Mouse (Mus musculus) c-Kit-positive CD71-positive TER-119-positive erythroid progenitor cells, embryonic 14.5 days (primary cell): ENCODE results near the gene Srl.

ENCODE experiments used
- DNase-seq: peaks from one replicate; pipeline ENCODE4 v3.0.0-alpha.2; 2013; ENCODE audit warnings: low spot score

Srl gene

DNA sequence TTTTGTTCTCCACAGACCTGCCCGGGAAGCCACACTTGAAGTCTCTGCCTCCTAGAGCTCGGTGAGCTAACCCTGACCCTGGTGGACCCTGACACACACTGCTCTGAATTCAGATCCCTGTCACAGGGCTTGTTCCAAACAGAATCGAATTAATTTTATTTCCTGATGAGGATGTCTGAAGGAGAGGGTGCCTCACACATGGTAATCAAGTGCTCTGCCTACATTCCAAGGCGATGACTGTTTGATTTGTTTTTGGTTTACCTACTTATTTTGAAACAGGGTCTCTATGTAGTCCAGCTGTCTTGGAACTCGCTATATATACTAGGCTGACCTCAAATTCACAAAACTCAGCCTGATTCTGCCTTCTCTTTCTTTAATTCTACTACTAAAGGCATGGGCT lies 68.4 kb downstream of the Srl start:
- no peak for DNase-seq

GRCm38 (mm10) chr16:4472687-4473086 lies 68.9 kb downstream of the Srl start:
- DNase-seq: no peak

GRCm38 (mm10) chr16:4469599-4470352 lies 71.8 kb downstream of the Srl start:
- DNase-seq: no peak

DNA sequence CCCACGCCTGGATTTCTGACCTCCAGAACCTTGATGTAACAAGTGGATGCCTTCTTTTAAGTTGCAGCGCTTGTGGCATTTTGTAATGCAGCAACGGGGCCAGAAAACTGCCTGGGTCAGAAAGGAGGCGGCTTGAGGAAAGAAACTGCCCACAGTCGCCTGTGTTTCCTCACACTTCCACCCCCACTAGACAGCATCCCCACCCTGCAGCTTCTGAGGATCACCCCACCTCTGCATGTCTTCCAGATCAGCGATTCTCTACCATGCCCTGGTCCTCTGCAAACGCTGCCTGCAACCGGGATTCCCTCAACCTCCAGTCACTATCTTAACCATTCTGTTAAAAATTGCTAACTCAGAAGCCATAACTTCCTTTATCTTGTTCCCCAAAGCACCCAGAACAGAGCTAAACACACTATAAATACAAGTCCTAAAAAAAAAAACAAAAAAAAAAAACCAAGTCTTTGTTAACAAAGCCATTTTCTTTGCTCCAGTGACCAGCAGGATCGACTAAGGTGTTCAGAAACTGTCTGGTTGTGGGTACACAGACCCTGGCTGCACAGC lies 77.0 kb downstream of the Srl start:
- DNase-seq: no peak

DNA sequence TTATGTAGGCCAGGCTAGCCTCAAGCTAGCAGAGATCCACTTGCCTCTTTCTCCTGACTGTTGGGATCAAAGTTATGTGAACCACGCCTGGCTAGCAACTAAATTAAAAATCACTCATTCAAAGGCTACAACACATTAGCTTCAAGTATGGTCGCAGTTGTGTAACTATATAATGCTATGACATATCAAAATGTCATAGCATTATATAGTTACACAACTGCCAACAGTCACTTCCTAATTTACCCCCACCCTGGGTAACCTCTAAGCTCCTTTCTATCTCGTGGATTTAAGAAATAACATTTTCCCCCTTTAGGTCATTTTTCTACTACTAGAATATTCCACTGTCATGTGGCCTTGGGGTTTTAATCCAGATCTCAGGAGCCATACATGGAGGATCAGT lies 83.7 kb downstream of the Srl start:
- DNase-seq: no peak

- DNase-seq: no peak
These were observed 85.2 kb downstream of the Srl start for GRCm38 (mm10) chr16:4456391-4456790.

DNA sequence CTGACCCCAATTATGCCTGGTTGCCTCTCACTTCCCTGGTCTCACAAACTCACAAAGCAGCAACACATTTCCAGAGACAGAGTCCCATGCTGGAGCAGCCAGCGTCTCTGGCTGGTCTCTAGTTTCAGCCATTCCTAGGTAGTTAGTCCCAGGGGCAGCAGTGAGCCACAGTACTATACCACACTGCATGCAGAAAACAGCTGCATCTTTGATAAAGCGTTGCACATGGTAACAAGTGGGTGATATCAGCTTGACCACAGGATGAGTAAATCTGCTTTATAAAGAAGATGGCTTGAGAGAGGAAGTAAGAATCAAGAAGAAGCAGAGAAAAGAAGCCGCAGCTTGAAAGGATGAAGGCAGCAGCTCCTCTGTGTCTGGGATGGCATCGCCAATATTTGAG lies 85.9 kb downstream of the Srl start:
- DNase-seq: no peak

- DNase-seq: no peak
These were observed 87.1 kb downstream of the Srl start for GRCm38 (mm10) chr16:4454563-4454962.

- no peak for DNase-seq
These were observed 92.2 kb downstream of the Srl start for GRCm38 (mm10) chr16:4449418-4449817.

GRCm38 (mm10) chr16:4448235-4448634 lies 93.4 kb downstream of the Srl start:
- DNase-seq: no peak

DNA sequence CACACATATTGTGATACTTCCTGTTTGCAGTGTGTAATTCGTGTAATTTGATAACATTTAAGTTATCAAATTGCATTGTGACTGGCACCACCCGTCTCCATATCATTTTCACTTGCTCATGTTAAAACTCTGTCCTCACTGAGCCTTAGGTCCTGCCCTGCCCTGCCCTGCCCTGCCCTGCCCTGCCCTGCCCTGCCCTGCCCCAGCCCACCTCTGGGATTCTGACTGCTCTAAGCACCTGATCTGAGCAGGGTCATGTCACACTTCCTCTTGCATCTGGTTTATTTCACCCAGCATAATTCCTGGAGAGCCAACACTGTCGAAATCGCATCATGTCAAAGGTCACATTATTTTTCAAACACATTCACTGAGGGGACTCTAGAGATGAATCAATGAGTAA lies 95.2 kb downstream of the Srl start:
- DNase-seq: no peak

DNA sequence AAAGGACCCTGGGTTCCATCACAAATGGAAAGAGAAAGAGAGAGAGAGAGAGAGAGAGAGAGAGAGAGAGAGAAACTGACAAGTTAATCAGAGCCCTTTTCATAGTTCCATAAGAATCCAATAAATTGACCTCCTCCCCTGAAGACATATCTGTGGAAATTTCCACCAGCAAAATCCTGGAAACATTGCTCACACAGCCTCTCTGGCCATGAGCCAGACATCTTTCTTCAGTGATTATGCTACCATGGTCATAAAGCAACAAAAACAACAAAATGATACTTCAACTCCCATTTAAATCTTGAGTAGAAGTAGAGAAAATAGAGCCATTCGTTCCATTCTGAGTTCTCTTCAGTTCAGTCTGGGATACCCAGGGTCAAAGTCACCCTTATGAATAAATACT lies 97.2 kb downstream of the Srl start:
- DNase-seq: no peak

DNA sequence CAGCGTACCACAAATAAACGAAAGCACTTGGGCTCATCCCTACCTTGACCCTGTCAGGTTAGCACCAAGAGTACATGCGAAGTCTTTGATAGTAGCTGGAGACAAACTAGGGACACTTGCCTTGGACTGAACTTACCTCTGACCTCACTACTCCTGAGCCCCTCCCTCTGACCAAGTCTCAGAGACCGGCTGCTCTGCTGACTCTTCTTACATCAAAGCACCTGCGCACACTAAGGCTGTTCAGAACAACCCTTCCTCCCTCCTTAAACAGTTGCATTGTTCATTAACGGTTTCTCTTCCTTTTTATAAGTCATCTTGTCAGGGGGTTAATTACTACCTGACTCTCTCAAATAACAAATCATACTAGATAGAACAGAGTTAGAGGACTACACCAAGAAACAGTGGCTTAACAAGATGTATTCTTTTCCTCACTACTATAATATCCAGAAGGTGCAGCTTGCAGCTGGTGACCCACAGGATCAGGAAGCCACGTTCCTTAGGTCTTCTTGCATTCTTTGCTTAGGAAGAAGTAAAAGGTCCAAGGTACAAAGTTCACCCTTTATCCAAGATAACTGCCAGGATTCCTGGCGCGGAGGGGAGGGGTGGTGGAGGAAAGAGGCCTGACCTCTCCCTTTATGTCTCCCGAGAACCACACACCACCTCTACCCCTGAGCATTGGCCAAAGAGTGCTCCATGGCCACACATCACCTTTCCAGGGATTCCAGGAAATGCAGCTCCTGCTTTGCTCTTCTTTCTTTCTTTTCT lies 102.1 kb downstream of the Srl start:
- DNase-seq: no peak

DNA sequence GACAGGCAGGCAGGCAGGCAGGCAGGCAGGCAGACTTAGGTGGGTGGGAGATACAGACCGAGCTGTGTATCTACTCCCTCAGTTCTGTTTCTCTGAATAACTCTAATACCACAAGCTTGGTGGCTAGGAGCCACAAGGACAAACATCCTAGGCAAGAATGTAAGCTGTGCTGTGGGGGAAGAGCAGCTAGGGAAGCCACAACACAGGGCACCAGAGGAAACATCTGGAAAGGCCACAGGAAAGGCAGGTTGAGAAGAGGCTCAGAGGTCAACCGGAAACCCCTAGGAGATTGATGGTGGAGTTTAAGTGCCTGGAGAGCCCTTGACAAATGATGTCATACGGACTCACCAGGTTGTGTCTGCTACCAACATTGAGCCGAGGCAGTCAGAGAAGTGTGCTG lies 104.9 kb downstream of the Srl start:
- DNase-seq: no peak

GRCm38 (mm10) chr16:4435371-4435770 lies 106.2 kb downstream of the Srl start:
- DNase-seq: no peak

DNA sequence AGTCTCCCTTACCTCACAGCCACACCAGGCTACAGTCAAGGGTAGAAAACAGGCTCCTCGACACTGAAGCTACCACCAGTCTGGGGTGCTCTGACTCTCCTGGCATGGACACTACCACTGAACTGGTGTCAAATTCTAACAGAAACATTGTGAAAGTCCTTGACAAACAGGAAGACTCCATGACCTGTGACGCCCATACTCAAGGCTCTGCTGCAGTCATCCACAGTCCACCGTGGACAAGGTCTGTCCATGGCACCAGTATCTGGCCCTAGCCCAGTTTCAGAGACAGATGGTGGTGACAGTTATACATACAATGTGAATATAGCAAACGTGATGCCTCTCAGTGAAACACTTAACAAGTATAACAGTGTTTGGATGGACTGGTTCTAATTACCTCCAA lies 109.8 kb downstream of the Srl start:
- no peak for DNase-seq

GRCm38 (mm10) chr16:4431013-4431412 lies 110.6 kb downstream of the Srl start:
- DNase-seq: no peak

DNA sequence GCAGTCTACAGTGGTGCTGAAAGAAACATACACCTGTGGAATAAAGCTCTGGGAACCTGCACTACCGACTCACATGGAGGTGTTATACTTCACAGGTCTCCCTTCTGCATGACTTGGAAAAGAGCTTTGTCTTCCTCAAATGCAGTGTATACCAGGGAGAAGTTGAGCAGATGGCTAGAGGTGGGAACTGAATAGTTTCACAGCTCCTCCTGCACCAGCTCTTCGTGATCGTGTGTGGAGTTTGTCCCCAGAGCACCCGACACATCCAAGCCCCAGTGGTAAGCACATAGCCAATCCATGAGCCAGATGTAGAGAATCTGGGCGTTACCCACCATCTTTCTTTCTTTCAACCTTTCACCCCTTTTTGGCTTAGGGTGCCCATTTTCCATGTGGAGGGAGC lies 111.4 kb downstream of the Srl start:
- no peak for DNase-seq
